Mouse (Mus musculus): ENCODE data around the gene Nmi.

- no peak for TF ChIP-seq GATA1 (IDR thresholded peaks at IDR 0.05; ENCODE audit: low read length)
- no peak for TF ChIP-seq TAL1 (IDR thresholded peaks at IDR 0.05; ENCODE audit: low read length)
These were observed 25.0 kb downstream of the Nmi start for GRCm38 (mm10) chr2:51948105-51948830.

Data from erythroblast, embryonic 14.5 days (primary cell).